Mouse (Mus musculus): ENCODE results near the gene Bcas1. TPM values are rescaled to one million over a fixed set of nuclear protein-coding genes. Genes with fewer than 3 reads are reported as not detected.

The Bcas1 gene
- polyA plus RNA-seq, 2 experiments: 0.45 to 1.0 TPM

DNA sequence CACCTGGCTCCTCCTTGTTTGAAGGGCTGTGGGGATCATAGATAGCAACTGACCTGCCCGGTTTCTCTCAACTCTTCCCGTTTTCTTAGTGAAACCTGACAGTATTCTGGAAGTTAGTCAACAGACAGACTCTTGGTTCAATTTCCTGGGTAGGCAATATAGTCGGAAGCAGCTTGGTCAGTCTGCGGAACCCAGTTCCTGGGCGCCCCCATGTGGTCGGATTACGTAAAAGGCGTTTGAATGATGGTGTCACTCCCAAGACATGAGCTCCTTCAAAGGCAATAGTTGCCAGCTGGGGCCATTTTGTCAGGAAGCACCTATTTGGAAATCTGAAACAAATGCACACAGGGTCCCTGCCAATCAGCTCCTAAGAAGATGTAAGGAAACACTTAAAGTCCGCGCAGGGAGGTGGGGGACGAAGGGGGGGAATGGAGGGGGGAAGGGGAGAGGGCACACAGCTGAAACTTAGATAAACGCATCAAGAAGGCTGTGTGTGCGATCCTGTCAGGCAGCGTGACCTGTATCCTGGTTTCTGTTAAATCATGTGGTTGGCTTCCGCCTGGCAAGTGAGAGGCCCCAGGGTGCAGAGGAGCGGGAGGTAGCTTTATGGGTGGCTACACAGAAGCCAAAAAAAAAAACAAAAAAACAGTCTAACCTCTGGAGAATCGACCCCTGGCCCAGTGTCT, 84.4 kb downstream of the Bcas1 start:
- Histone ChIP-seq H3K4me1 (ENCODE audit: control insufficient read depth, insufficient read depth, low read length) (peaks cover 31% of the 10 kb centered on the region), H3K4me3 (replicated peaks; ENCODE audit: low read length) (no peak overlapping the region), H3K9ac (ENCODE audit: low read depth, low read length, severe bottlenecking) (0 out of 2 replicates have a peak overlapping the region, but pooled peaks have one; percentile 38), H3K27ac (replicated peaks; ENCODE audit: low read depth, low read length) (peak overlapping the region; percentile 87), H3K9me3 (ENCODE audit: control insufficient read depth, low read length) (no peaks in the 10 kb centered on the region), H3K36me3 (ENCODE audit: control insufficient read depth, insufficient read depth, low read length) (no peaks in the 10 kb centered on the region), H3K27me3 (ENCODE audit: control insufficient read depth, insufficient read depth, low read length) (no peaks in the 10 kb centered on the region), H3K4me2 (replicated peaks; ENCODE audit: low read depth, low read length, severe bottlenecking) (peak overlapping the region; percentile 37; the same call in 1 of the 2 replicates)
- ATAC-seq (ENCODE audit: low FRiP score, low read depth): peak; percentile 18; the same call in 1 of the 2 replicates
- WGBS: 21% methylated on average over 17 of the region's 17 CpGs
- peak; percentile 82 for DNase-seq (ENCODE audit: low spot score)
- TF ChIP-seq POLR2A (IDR thresholded peaks at IDR 0.05; ENCODE audit: borderline replicate concordance, extremely low read depth, insufficient read depth, insufficient read length): no peak

DNA sequence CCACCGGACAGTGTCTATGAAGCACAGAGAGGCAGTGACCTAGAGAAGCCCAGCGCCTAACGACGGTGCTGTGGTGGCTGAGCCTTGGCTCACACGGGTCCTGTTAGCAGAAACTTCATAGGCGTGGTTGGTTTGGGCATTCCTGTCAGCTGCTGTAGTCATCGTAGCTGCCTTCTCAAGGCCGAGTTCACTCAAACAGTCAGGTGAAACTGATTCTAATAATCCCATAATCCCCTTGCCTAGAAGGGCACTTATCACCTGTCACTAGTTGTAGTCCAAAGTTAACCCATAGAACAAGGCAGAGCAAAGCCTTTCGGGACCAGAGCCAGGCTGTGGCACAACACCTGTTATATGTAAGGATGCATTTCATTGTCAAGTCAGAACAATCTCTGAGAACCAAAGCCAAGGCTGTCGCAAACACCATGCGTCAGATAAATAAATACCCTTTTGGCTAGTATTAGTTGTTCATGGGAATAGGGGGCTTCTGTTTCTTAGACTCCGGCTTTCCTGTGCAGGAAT, 85.3 kb downstream of the Bcas1 start:
- Histone ChIP-seq H3K27ac (replicated peaks; ENCODE audit: low read depth, low read length) (no peak overlapping the region), H3K27me3 (ENCODE audit: control insufficient read depth, insufficient read depth, low read length) (no peaks in the 10 kb centered on the region), H3K36me3 (ENCODE audit: control insufficient read depth, insufficient read depth, low read length) (no peaks in the 10 kb centered on the region), H3K9me3 (ENCODE audit: control insufficient read depth, low read length) (no peaks in the 10 kb centered on the region), H3K9ac (ENCODE audit: low read depth, low read length, severe bottlenecking) (no peak overlapping the region), H3K4me2 (replicated peaks; ENCODE audit: low read depth, low read length, severe bottlenecking) (no peak overlapping the region), H3K4me1 (ENCODE audit: control insufficient read depth, insufficient read depth, low read length) (peaks cover 29% of the 10 kb centered on the region), H3K4me3 (replicated peaks; ENCODE audit: low read length) (no peak overlapping the region)
- no peak for DNase-seq (ENCODE audit: low spot score)
- WGBS: 86% methylated on average over 12 of the region's 12 CpGs
- TF ChIP-seq POLR2A (IDR thresholded peaks at IDR 0.05; ENCODE audit: borderline replicate concordance, extremely low read depth, insufficient read depth, insufficient read length): no peak
- ATAC-seq (ENCODE audit: low FRiP score, low read depth): no peak; the same call in 1 of the 2 replicates

DNA sequence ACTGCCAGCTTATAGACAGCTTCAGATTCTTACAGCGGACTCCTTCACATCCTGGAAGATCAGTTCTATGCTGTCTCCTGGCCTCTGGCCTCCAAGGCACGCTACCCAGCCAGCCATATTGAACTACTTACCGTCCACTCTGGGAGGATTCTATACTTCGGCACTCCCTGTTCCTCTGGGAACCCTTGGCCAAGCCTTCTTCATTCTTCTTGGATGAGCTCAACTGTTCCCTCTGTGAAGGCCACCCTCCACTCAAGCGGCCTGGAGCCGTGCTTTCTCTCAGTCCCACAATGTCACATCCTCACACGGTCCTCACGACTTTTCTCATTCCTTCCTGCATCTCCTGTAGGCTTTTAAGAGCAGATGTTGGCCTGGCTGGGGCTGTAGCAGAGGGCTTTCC, 86.5 kb downstream of the Bcas1 start:
- ATAC-seq (ENCODE audit: low FRiP score, low read depth) (no peak), DNase-seq (ENCODE audit: low spot score) (no peak)

DNA sequence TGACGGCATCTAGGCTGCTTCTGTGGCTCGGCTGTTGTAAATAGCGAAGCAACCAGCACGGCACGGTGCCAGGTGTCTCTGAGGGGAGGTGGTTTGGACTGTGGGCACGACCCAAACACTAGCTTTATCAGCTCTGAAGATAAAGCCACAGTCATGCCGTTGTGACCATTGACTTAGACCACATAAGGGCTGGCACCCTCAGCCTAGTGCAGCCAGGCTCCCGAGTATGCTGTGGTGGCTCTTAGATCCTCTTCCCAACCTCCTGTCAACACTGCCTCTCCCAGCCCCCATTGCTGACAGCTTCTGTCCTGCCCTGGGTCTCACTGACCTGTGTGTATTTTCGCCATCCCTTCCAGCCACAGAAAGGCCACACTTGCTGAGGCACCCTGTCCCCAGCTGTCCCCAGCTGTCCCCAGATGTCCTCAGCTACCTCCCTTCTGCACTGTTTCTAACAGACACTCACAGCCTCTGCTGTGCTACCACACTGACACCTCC, 91.3 kb downstream of the Bcas1 start:
- Histone ChIP-seq H3K4me3 (replicated peaks; ENCODE audit: low read length) (no peak overlapping the region), H3K9me3 (ENCODE audit: control insufficient read depth, low read length) (no peaks in the 10 kb centered on the region), H3K36me3 (ENCODE audit: control insufficient read depth, insufficient read depth, low read length) (no peaks in the 10 kb centered on the region), H3K9ac (ENCODE audit: low read depth, low read length, severe bottlenecking) (no peak overlapping the region), H3K4me2 (replicated peaks; ENCODE audit: low read depth, low read length, severe bottlenecking) (no peak overlapping the region), H3K27ac (replicated peaks; ENCODE audit: low read depth, low read length) (no peak overlapping the region), H3K4me1 (ENCODE audit: control insufficient read depth, insufficient read depth, low read length) (no peaks in the 10 kb centered on the region), H3K27me3 (ENCODE audit: control insufficient read depth, insufficient read depth, low read length) (no peaks in the 10 kb centered on the region)
- ATAC-seq (ENCODE audit: low FRiP score, low read depth) (no peak), DNase-seq (ENCODE audit: low spot score) (no peak)
- TF ChIP-seq POLR2A (IDR thresholded peaks at IDR 0.05; ENCODE audit: borderline replicate concordance, extremely low read depth, insufficient read depth, insufficient read length): no peak
- WGBS: 72% methylated on average over 9 of the region's 9 CpGs

More for the DNA sequence above, 86.5 kb downstream of the Bcas1 start:
- H3K36me3 ChIP-seq (ENCODE audit: control insufficient read depth, insufficient read depth, low read length): no peaks in the 10 kb centered on the region
- no peak overlapping the region for H3K4me3 ChIP-seq (replicated peaks; ENCODE audit: low read length)
- no peaks in the 10 kb centered on the region for H3K27me3 ChIP-seq (ENCODE audit: control insufficient read depth, insufficient read depth, low read length)
- no peak overlapping the region for H3K27ac ChIP-seq (replicated peaks; ENCODE audit: low read depth, low read length)
- no peak for TF ChIP-seq POLR2A (IDR thresholded peaks at IDR 0.05; ENCODE audit: borderline replicate concordance, extremely low read depth, insufficient read depth, insufficient read length)
- no peak overlapping the region for H3K4me2 ChIP-seq (replicated peaks; ENCODE audit: low read depth, low read length, severe bottlenecking)
- peaks cover 28% of the 10 kb centered on the region for H3K4me1 ChIP-seq (ENCODE audit: control insufficient read depth, insufficient read depth, low read length)
- 74% methylated on average over 8 of the region's 8 CpGs for WGBS
- no peaks in the 10 kb centered on the region for H3K9me3 ChIP-seq (ENCODE audit: control insufficient read depth, low read length)
- H3K9ac ChIP-seq (ENCODE audit: low read depth, low read length, severe bottlenecking): no peak overlapping the region

DNA sequence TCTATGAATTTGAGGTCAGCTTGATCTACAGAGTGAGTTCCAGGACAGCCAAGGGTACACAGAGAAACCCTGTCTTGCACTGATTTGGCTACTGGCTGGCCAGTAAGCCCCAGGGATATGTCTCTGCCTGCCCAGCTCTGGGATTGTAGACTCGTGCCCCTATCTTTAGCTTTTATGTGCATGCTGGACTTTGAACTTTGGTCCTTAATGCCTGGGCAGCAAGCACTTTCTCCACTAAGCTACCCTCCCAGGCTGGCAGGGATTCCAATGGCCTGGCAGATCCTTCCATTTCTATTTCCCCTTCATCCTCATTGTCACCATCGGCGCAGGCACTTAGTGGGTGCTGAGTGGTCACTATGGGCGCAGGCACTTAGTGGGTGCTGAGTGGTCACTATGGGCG, 92.5 kb downstream of the Bcas1 start:
- Histone ChIP-seq H3K27ac (replicated peaks; ENCODE audit: low read depth, low read length) (no peak overlapping the region), H3K27me3 (ENCODE audit: control insufficient read depth, insufficient read depth, low read length) (no peaks in the 10 kb centered on the region), H3K36me3 (ENCODE audit: control insufficient read depth, insufficient read depth, low read length) (no peaks in the 10 kb centered on the region), H3K4me1 (ENCODE audit: control insufficient read depth, insufficient read depth, low read length) (no peaks in the 10 kb centered on the region), H3K4me2 (replicated peaks; ENCODE audit: low read depth, low read length, severe bottlenecking) (no peak overlapping the region), H3K9me3 (ENCODE audit: control insufficient read depth, low read length) (no peaks in the 10 kb centered on the region), H3K4me3 (replicated peaks; ENCODE audit: low read length) (no peak overlapping the region), H3K9ac (ENCODE audit: low read depth, low read length, severe bottlenecking) (no peak overlapping the region)
- DNase-seq (ENCODE audit: low spot score) (no peak), ATAC-seq (ENCODE audit: low FRiP score, low read depth) (no peak)
- WGBS: 97% methylated on average over 5 of the region's 5 CpGs
- no peak for TF ChIP-seq POLR2A (IDR thresholded peaks at IDR 0.05; ENCODE audit: borderline replicate concordance, extremely low read depth, insufficient read depth, insufficient read length)
